Mouse (Mus musculus) MEL (cell line): ENCODE data around the gene Ten1.

Source experiments
- CTCF ChIP-seq, 3 experiments: IDR thresholded peaks in 2 of 3; conservative IDR thresholded peaks in 1 of 3; 2 replicates each; pipeline ENCODE4 v1.5.1; 2011 to 2012; ENCODE audit warnings: low read length in 3 of 3, low read depth in 2 of 3, mild to moderate bottlenecking in 2 of 3, improper control_type of control experiment in 1 of 3, inconsistent platforms in 1 of 3, mixed read lengths in 1 of 3, moderate library complexity in 1 of 3; ENCODE audit not compliant: control insufficient read depth in 1 of 3, insufficient read depth in 1 of 3, poor library complexity in 1 of 3, severe bottlenecking in 1 of 3
- ETS1 ChIP-seq: IDR thresholded peaks from 2 replicates; pipeline ENCODE4 v1.6.1; 2012; ENCODE audit warnings: low read depth, mild to moderate bottlenecking, inconsistent platforms, low read length, improper control_type of control experiment, moderate library complexity
- MAZ ChIP-seq: IDR thresholded peaks from 2 replicates; pipeline ENCODE4 v1.6.1; 2012; ENCODE audit warnings: low read depth, mild to moderate bottlenecking, inconsistent platforms, low read length, improper control_type of control experiment
- POLR2A ChIP-seq, 2 experiments: IDR thresholded peaks; 2 replicates each; pipeline ENCODE4 v1.6.1; 2011 to 2012; ENCODE audit warnings: low read length in 2 of 2, mild to moderate bottlenecking in 2 of 2, control low read depth in 1 of 2, improper control_type of control experiment in 1 of 2, low read depth in 1 of 2, moderate library complexity in 1 of 2; ENCODE audit not compliant: control insufficient read depth in 1 of 2, insufficient read depth in 1 of 2, poor library complexity in 1 of 2

GRCm38 (mm10) chr11:116167232-116167631, 31.4 kb upstream of the Ten1 start:
- TF ChIP-seq POLR2A (IDR thresholded peaks at IDR 0.05; ENCODE audit: control insufficient read depth in 1 of 2, insufficient read depth in 1 of 2, low read depth in 1 of 2, low read length in 2 of 2, poor library complexity in 1 of 2) (no peak), CTCF (IDR thresholded peaks at IDR 0.05 in 2 of 3, conservative IDR thresholded peaks at IDR 0.05 in 1 of 3; ENCODE audit: control insufficient read depth in 1 of 3, insufficient read depth in 1 of 3, low read depth in 2 of 3, low read length in 3 of 3, poor library complexity in 1 of 3, severe bottlenecking in 1 of 3) (no peak), MAZ (no peak), ETS1 (no peak)
